Mouse (Mus musculus) liver, adult 2 months (tissue): Measurements from ENCODE around the gene Hnrnph3. TPM values are rescaled to one million over a fixed set of nuclear protein-coding genes. Genes with fewer than 3 reads are reported as not detected.

ENCODE experiments used
- DNase-seq: peaks from one replicate; pipeline ENCODE4 v3.0.0-alpha.2; 2011; ENCODE audit warnings: low read depth, low spot score; ENCODE audit errors: extremely low read depth
- H3K27ac ChIP-seq: fragments of 200-500 bp; replicated peaks from 2 replicates; pipeline ENCODE4 v1.5.1; 2012; ENCODE audit warnings: low read depth, mild to moderate bottlenecking, control low read depth, inconsistent platforms, low read length; ENCODE audit not compliant: insufficient read depth
- H3K27me3 ChIP-seq: fragments of 200-500 bp; 2 replicates; pipeline ENCODE4 v1.6.1; 2012; ENCODE audit warnings: mild to moderate bottlenecking, moderate library complexity, low read length, inconsistent platforms; ENCODE audit not compliant: control insufficient read depth, insufficient read depth
- H3K36me3 ChIP-seq: fragments of 200-500 bp; 2 replicates; pipeline ENCODE4 v1.6.1; 2012; ENCODE audit warnings: low read length, inconsistent platforms; ENCODE audit not compliant: control insufficient read depth, insufficient read depth
- H3K4me1 ChIP-seq: fragments of 200-500 bp; 2 replicates; pipeline ENCODE4 v1.6.1; 2011; ENCODE audit warnings: low read length; ENCODE audit not compliant: control insufficient read depth, insufficient read depth
- H3K4me3 ChIP-seq: fragments of 200-500 bp; 2 replicates; pipeline ENCODE4 v1.5.1; 2011; ENCODE audit warnings: low read depth, mild to moderate bottlenecking, control low read depth, low read length, moderate library complexity; ENCODE audit not compliant: insufficient read depth
- H3K79me2 ChIP-seq: fragments of 200-500 bp; 2 replicates; pipeline ENCODE4 v1.6.1; 2012; ENCODE audit warnings: inconsistent platforms, mild to moderate bottlenecking, low read length, moderate library complexity; ENCODE audit not compliant: control insufficient read depth, insufficient read depth
- H3K9ac ChIP-seq: fragments of 200-500 bp; 2 replicates; pipeline ENCODE4 v1.6.1; 2012; ENCODE audit warnings: low read depth, mild to moderate bottlenecking, control low read depth, inconsistent platforms, low read length
- CTCF ChIP-seq: fragments of 200-500 bp; IDR thresholded peaks from 2 replicates; pipeline ENCODE4 v1.5.1; 2011; ENCODE audit warnings: low read depth, low read length, control low read depth
- POLR2A ChIP-seq: fragments of 200-500 bp; IDR thresholded peaks from 2 replicates; pipeline ENCODE4 v1.6.1; 2011; ENCODE audit warnings: low read length, control low read depth; ENCODE audit not compliant: insufficient read depth; ENCODE audit errors: extremely low read depth
- WGBS: fragments of 180-500 bp; shearing (Covaris S2); methylation state at CpG from one replicate; pipeline ENCODE4 v1.1.7; 2018; 5-methylcytosine and 5-hydroxymethylcytosine counted together
- polyA plus RNA-seq: library from polyadenylated mRNA; depleted of rRNA; stranded (reverse); fragments of >200 nt; gene quantifications from 2 replicates; pipeline ENCODE4 v1.2.3, GENCODE M21; 2012
- total RNA-seq: library from RNA; depleted of rRNA; stranded (reverse); fragments of >200 nt; gene quantifications from 2 replicates; pipeline ENCODE4 v1.2.3, GENCODE M21; 2014

Gene Hnrnph3
- total and polyA plus RNA-seq, 2 experiments = 4.5 to 14.4 TPM

DNA sequence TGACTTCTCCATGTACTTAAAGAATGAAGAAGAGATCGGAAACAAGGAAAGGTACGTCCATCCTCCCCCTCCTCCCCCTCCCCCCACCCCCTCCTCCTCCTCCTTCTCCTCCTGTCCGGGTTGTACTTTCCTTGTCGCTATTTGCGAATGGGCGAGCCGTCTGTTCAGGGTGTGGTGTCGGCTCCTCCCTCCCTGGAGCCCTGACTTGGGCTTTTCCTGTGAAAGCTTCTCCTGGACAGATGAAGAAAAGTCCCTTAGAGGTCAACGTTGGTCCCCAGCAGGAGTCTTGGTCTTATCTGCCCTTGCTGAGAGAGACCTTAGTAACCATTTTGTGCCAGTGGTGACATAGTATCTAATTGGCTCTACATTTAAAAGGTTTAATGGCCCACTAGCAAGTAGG lies 30.0 kb downstream of the Hnrnph3 start:
- no peak for TF ChIP-seq POLR2A
- TF ChIP-seq CTCF = no peak
- 81% methylated on average over 5 of the region's 9 CpGs for WGBS

DNA sequence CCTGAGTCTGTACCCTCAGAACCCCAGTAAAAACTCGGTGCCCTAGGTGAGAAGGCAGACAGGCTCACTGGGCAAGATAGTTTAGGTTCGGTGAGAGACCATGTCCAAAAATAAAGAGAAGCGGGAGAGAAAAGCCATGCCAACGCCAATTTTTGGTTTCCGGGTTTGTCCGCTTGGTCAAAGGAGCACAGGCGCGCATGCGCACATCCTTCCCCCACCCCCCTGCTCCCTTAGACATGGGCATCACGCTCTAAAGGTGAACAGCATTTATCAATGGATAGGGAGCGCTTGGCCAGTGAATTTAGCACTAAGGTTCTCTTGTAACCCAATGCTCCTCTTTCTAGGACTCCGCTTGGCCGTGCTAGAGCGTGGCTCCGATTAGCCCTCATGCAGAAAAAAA lies 33.4 kb downstream of the Hnrnph3 start:
- Histone ChIP-seq H3K9ac (no peak overlapping the region), H3K27me3 (no peaks in the 10 kb centered on the region), H3K4me3 (no peak overlapping the region), H3K36me3 (peaks cover 27% of the 10 kb centered on the region; the same call in 1 of the 2 replicates), H3K27ac (no peak overlapping the region), H3K4me1 (no peaks in the 10 kb centered on the region), H3K79me2 (no peaks in the 10 kb centered on the region)
- TF ChIP-seq POLR2A (no peak), CTCF (no peak)
- 97% methylated on average over 15 of the region's 15 CpGs for WGBS
- no peak for DNase-seq

More for the DNA sequence above, 30.0 kb downstream of the Hnrnph3 start:
- no peak overlapping the region for H3K4me3 ChIP-seq
- no peaks in the 10 kb centered on the region for H3K27me3 ChIP-seq
- no peaks in the 10 kb centered on the region for H3K4me1 ChIP-seq
- no peaks in the 10 kb centered on the region for H3K79me2 ChIP-seq
- no peak for DNase-seq
- no peak overlapping the region for H3K27ac ChIP-seq
- H3K36me3 ChIP-seq = peaks cover 28% of the 10 kb centered on the region; the same call in 1 of the 2 replicates
- H3K9ac ChIP-seq = no peak overlapping the region

DNA sequence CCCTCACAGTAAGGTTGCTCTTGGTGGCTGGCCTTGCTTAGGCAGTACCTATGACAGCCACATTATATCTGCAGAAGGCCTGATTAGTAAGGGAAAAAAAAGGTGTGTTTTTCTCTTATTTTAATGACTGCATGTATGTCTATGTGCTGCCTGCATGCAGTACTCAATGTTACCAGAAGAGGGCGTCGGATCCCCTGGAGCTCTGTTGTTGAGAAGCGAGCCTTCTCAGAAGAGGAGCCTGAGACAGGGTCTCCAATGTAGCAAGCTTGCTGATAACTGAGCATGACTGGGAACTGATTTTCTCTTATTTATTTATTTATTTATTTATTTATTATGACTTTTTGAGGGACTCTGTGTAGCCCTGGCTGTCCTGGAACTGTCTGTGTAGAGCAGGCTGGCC lies 36.7 kb downstream of the Hnrnph3 start:
- TF ChIP-seq POLR2A (no peak), CTCF (peak; percentile 37; the same call in 1 of the 2 replicates)
- WGBS = 41% methylated on average over 3 of the region's 3 CpGs
- no peak overlapping the region for H3K27ac ChIP-seq
- H3K4me1 ChIP-seq = no peaks in the 10 kb centered on the region
- H3K27me3 ChIP-seq = no peaks in the 10 kb centered on the region
- H3K4me3 ChIP-seq = no peak overlapping the region
- DNase-seq = no peak
- no peak overlapping the region for H3K9ac ChIP-seq
- H3K79me2 ChIP-seq = no peaks in the 10 kb centered on the region
- H3K36me3 ChIP-seq = peaks cover 16% of the 10 kb centered on the region; the same call in 1 of the 2 replicates

DNA sequence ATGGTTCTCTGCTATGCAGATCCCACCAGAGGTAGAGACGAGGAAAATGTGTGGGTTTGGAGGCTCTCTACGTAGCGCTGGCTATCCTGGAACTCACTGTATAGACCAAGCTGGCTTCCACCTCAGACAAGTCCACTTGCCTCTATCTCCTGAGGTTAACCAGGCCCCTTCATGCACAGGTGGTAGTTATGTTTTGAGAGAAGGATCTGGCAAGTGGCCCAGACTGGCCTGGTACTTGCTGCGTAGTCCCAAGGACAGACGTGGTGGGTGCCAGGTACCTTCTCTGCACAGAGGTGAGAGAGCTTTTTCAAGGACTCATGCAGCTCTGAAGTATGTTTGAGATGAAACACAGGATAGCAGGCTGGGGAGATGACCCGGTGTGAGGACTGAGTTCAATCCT lies 39.5 kb downstream of the Hnrnph3 start:
- Histone ChIP-seq H3K4me3 (no peak overlapping the region), H3K27ac (no peak overlapping the region), H3K9ac (no peak overlapping the region), H3K36me3 (peaks cover 4% of the 10 kb centered on the region; the same call in 1 of the 2 replicates), H3K4me1 (peaks cover 4% of the 10 kb centered on the region), H3K79me2 (0 out of 2 replicates have a peak, but pooled peaks cover 3% of the 10 kb centered on the region), H3K27me3 (no peaks in the 10 kb centered on the region)
- TF ChIP-seq POLR2A = no peak
- TF ChIP-seq CTCF = no peak
- DNase-seq = no peak
- WGBS = 76% methylated on average over 6 of the region's 6 CpGs

DNA sequence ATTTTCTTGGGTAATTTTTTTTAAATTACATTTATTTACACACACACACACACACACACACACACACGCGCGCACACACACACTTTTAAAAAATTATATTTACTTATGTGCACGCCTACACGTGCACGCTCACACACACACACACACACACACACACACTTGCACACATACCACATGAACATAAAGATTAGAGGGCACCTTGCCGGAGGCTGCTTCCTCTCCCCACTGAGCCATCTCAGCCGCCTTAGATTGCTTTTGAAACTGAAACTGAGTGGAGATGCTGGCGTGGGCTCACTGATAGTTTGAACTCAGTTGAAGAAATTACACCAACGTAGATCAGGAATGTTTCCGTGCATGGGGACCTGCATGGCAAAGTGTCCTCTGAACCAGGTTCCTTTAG lies 39.9 kb downstream of the Hnrnph3 start:
- H3K36me3 ChIP-seq = peaks cover under 1% of the 10 kb centered on the region; the same call in 1 of the 2 replicates

More for the DNA sequence above, 39.9 kb downstream of the Hnrnph3 start:
- Histone ChIP-seq H3K27me3 (no peaks in the 10 kb centered on the region), H3K27ac (no peak overlapping the region), H3K9ac (no peak overlapping the region), H3K4me3 (no peak overlapping the region), H3K4me1 (peaks cover 4% of the 10 kb centered on the region), H3K79me2 (0 out of 2 replicates have a peak, but pooled peaks cover 3% of the 10 kb centered on the region)
- DNase-seq = no peak
- TF ChIP-seq CTCF (no peak), POLR2A (no peak)
- WGBS = 89% methylated on average over 11 of the region's 11 CpGs
